ENCODE assay signal across 9 mouse cellular contexts in the genomic region with DNA sequence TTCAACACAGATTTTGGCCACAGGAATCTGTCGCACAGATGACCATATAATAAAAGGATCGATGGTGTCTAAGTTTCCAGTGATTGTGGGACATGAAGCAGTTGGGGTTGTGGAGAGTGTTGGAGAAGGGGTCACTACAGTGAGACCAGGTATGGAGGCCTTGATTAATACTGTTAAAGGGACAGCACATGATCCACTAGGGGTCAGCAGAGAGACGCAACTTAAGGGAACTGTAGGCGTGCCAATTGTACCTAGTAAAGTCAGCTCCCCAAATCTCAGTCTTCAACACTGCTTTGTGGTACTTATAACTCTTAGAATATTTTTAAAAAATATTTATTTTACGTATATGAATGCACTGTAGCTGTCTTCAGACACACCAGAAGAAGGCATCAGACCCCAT. TPM values are rescaled to one million over a fixed set of nuclear protein-coding genes. Genes with fewer than 3 reads are reported as not detected.
A peak's percentile ranks its signal among the peaks of the same experiment; 100 is the strongest.
DNase-seq lines count a peak whose midpoint lies in the region; ATAC-seq lines count a peak whose summit lies in the region.
"Had no signal": no experiment of that assay in that cellular context is flagged by ENCODE, and none has a peak within 500 bp of the region (broad histone marks: within the 10 kb centered on the region; RNA-seq: fewer than 3 reads in every experiment).

No protein-coding gene starts in this region.

- DNase-seq in heart, adult 11 months, result peak; percentile 93
- peak; percentile 86 for DNase-seq in adrenal gland, postnatal 14 days
- DNase-seq in embryonic facial prominence, embryonic 11.5 days (ENCODE audit: low spot score), result peak; percentile 85
- peak; percentile 47 for DNase-seq in layer of hippocampus, adult 9-11 months
- peak; percentile 82 for DNase-seq in lung, postnatal 25 days (ENCODE audit: low spot score)
- peak; percentile 39 to 56 for DNase-seq in spleen, postnatal 36 days (ENCODE audit: low spot score in 2 of 2)

- 44% methylated on average over 5 of the region's 5 CpGs for WGBS in heart, embryonic 12.5 days
- WGBS in embryonic facial prominence, embryonic 11.5 days, result 44% methylated on average over 5 of the region's 5 CpGs
- 58% methylated on average over 5 of the region's 5 CpGs for WGBS in hindbrain, embryonic 13.5 days

- no peaks in the 10 kb centered on the region for H3K9me3 ChIP-seq in heart, embryonic 12.5 days (replicated peaks)
- no peaks in the 10 kb centered on the region for H3K9me3 ChIP-seq in embryonic facial prominence, embryonic 11.5 days (replicated peaks; ENCODE audit: control insufficient read depth, low read length)
- no peaks in the 10 kb centered on the region for H3K9me3 ChIP-seq in hindbrain, embryonic 13.5 days
- H3K9me3 ChIP-seq: liver, embryonic 15.5 days had no signal

- H3K27me3 ChIP-seq in heart, embryonic 12.5 days (replicated peaks), result no peaks in the 10 kb centered on the region
- H3K27me3 ChIP-seq in embryonic facial prominence, embryonic 11.5 days (ENCODE audit: control insufficient read depth, insufficient read depth, low read length), result no peaks in the 10 kb centered on the region
- H3K27me3 ChIP-seq in hindbrain, embryonic 13.5 days, result no peaks in the 10 kb centered on the region
- H3K27me3 ChIP-seq: liver, embryonic 15.5 days had no signal

- no peaks in the 10 kb centered on the region; the same call in 1 of the 2 replicates for H3K4me1 ChIP-seq in heart, embryonic 12.5 days (replicated peaks)
- no peaks in the 10 kb centered on the region for H3K4me1 ChIP-seq in embryonic facial prominence, embryonic 11.5 days (ENCODE audit: control insufficient read depth, insufficient read depth, low read length)
- H3K4me1 ChIP-seq in hindbrain, embryonic 13.5 days (replicated peaks), result no peaks in the 10 kb centered on the region

- no peak for ATAC-seq in heart, embryonic 12.5 days (ENCODE audit: insufficient number of reproducible peaks, low FRiP score)
- 0 out of 2 replicates have a peak, but pooled peaks have one; percentile 67 for ATAC-seq in embryonic facial prominence, embryonic 11.5 days (replicated peaks; ENCODE audit: insufficient number of reproducible peaks, low FRiP score, low TSS enrichment, low read depth)
- ATAC-seq in hindbrain, embryonic 13.5 days (ENCODE audit: low FRiP score), result 0 out of 2 replicates have a peak, but pooled peaks have one; percentile 52

- H3K36me3 ChIP-seq in heart, embryonic 12.5 days, result no peaks in the 10 kb centered on the region
- H3K36me3 ChIP-seq in embryonic facial prominence, embryonic 11.5 days (replicated peaks; ENCODE audit: control insufficient read depth, insufficient read depth, low read depth, low read length), result no peaks in the 10 kb centered on the region
- no peaks in the 10 kb centered on the region for H3K36me3 ChIP-seq in hindbrain, embryonic 13.5 days
- H3K36me3 ChIP-seq: liver, embryonic 15.5 days had no signal

- H3K4me2 ChIP-seq in heart, embryonic 12.5 days, result no peak overlapping the region
- no peak overlapping the region for H3K4me2 ChIP-seq in embryonic facial prominence, embryonic 11.5 days (ENCODE audit: low read depth, low read length)
- H3K4me2 ChIP-seq in hindbrain, embryonic 13.5 days, result no peak overlapping the region
- H3K4me2 ChIP-seq: liver, embryonic 15.5 days had no signal

- no peak overlapping the region for H3K4me3 ChIP-seq in heart, embryonic 12.5 days
- H3K4me3 ChIP-seq in embryonic facial prominence, embryonic 11.5 days (ENCODE audit: low read depth, low read length), result no peak overlapping the region
- H3K4me3 ChIP-seq in hindbrain, embryonic 13.5 days, result no peak overlapping the region
- H3K4me3 ChIP-seq: liver, embryonic 15.5 days had no signal

- no peak overlapping the region for H3K9ac ChIP-seq in heart, embryonic 12.5 days
- no peak overlapping the region for H3K9ac ChIP-seq in embryonic facial prominence, embryonic 11.5 days (replicated peaks; ENCODE audit: low read length)
- no peak overlapping the region for H3K9ac ChIP-seq in hindbrain, embryonic 13.5 days
- H3K9ac ChIP-seq: liver, embryonic 15.5 days had no signal

- no peak overlapping the region for H3K27ac ChIP-seq in heart, embryonic 12.5 days (ENCODE audit: poor library complexity, severe bottlenecking)
- no peak overlapping the region for H3K27ac ChIP-seq in embryonic facial prominence, embryonic 11.5 days (replicated peaks; ENCODE audit: low read depth, low read length)
- H3K27ac ChIP-seq in hindbrain, embryonic 13.5 days, result no peak overlapping the region
- H3K27ac ChIP-seq: liver, embryonic 15.5 days had no signal

RNA-seq across cellular contexts. Expression of gene Adh7, which starts 5.4 kb away (rescaled TPM):
- polyA plus RNA-seq in heart, embryonic 12.5 days (2016; fragmentation: Nextera tagmentation; extraction: Ambion mirVana), result not detected in 2 replicates
- 18.2 and 24.3 TPM in 2 replicates for total RNA-seq in adrenal gland, postnatal 14 days (2021)
- polyA plus RNA-seq in embryonic facial prominence, embryonic 11.5 days (2014; fragmentation: Nextera tagmentation; extraction: Ambion mirVana), result not detected in 2 replicates
- 0.71 and 1.1 TPM in 2 replicates for polyA plus RNA-seq in hindbrain, embryonic 13.5 days (2015; fragmentation: Nextera tagmentation; extraction: Ambion mirVana)

RNA-seq across cellular contexts. Expression of gene 4930579F01Rik, which starts 29.3 kb away (rescaled TPM):
- polyA plus RNA-seq in heart, embryonic 12.5 days (2016; fragmentation: Nextera tagmentation; extraction: Ambion mirVana), result not detected in 2 replicates
- total RNA-seq in adrenal gland, postnatal 14 days (2021), result not detected in 2 replicates
- polyA plus RNA-seq in embryonic facial prominence, embryonic 11.5 days (2014; fragmentation: Nextera tagmentation; extraction: Ambion mirVana), result not detected in 2 replicates
- polyA plus RNA-seq in hindbrain, embryonic 13.5 days (2015; fragmentation: Nextera tagmentation; extraction: Ambion mirVana), result 0.10 TPM in 1 of 2 replicates, not detected in the other
- polyA plus RNA-seq: liver, embryonic 15.5 days had no signal

RNA-seq across cellular contexts. Expression of gene Adh1, which starts 37.8 kb away (rescaled TPM):
- polyA plus RNA-seq in heart, embryonic 12.5 days (2016; fragmentation: Nextera tagmentation; extraction: Ambion mirVana), result 1.4 and 1.6 TPM in 2 replicates
- 3,758 and 4,029 TPM in 2 replicates for total RNA-seq in adrenal gland, postnatal 14 days (2021)
- 0.39 TPM in 1 of 2 replicates, not detected in the other for polyA plus RNA-seq in embryonic facial prominence, embryonic 11.5 days (2014; fragmentation: Nextera tagmentation; extraction: Ambion mirVana)
- 0.65 and 1.4 TPM in 2 replicates for polyA plus RNA-seq in hindbrain, embryonic 13.5 days (2015; fragmentation: Nextera tagmentation; extraction: Ambion mirVana)
